Mouse (Mus musculus) effector memory CD4-positive, alpha-beta T cell, adult 5 months (primary cell): ENCODE measurements around the gene Zfp560. TPM values are rescaled to one million over a fixed set of nuclear protein-coding genes. Genes with fewer than 3 reads are reported as not detected.

Source experiments
- polyA plus RNA-seq: library from polyadenylated mRNA; unstranded; fragments of 100-300 nt; shearing (Covaris generic); gene quantifications from one replicate; pipeline ENCODE4 v1.2.1, GENCODE M21; 2017

Gene Zfp560
- 18.3 TPM for polyA plus RNA-seq

GRCm38 (mm10) chr9:20384532-20385342 is at the start of gene Zfp560:
Gene Zfp560 (minus strand): TSS chr9:20385177.

GRCm38 (mm10) chr9:20335994-20336393 is 49.0 kb downstream of the Zfp560 start, which contains the start of gene Olfr18:
Gene Olfr18 (minus strand): TSS chr9:20336094.

GRCm38 (mm10) chr9:20298232-20298631 is 86.7 kb downstream of the Zfp560 start, which contains the start of gene Olfr873:
Gene Olfr873 (plus strand): TSS chr9:20298532.

Other genes starting within 250 kb of the Zfp560 start
- not detected for gene Olfr870, start 211.1 kb downstream of the Zfp560 start, polyA plus RNA-seq
- not detected for gene Olfr871, start 173.0 kb downstream of the Zfp560 start, polyA plus RNA-seq
- not detected for gene Olfr872, start 148.1 kb downstream of the Zfp560 start, polyA plus RNA-seq
- 0.80 TPM for gene Olfr39, start 102.8 kb downstream of the Zfp560 start, polyA plus RNA-seq
- gene Olfr873, start 86.6 kb downstream of the Zfp560 start, polyA plus RNA-seq, result not detected
- gene Olfr18, start 49.1 kb downstream of the Zfp560 start, polyA plus RNA-seq, result 0.25 TPM
- gene Zfp26, start 75.0 kb upstream of the Zfp560 start, polyA plus RNA-seq, result 19.1 TPM
- gene Zfp426, start 107.6 kb upstream of the Zfp560 start, polyA plus RNA-seq, result 8.1 TPM
- 32.4 TPM for gene Zfp266, start 136.2 kb upstream of the Zfp560 start, polyA plus RNA-seq
- 8.3 TPM for gene Zfp846, start 196.1 kb upstream of the Zfp560 start, polyA plus RNA-seq